Mouse (Mus musculus): ENCODE data around the gene Fam71f1. TPM values are rescaled to one million over a fixed set of nuclear protein-coding genes. Genes with fewer than 3 reads are reported as not detected.

The Fam71f1 gene
- total RNA-seq (2021) = not detected
- long read RNA-seq, experiment 1 = 0 reads
- long read RNA-seq, experiment 2 = 0 reads

- peak in 1 of 2 experiments; percentile 23 for DNase-seq (ENCODE audit: low spot score in 2 of 2)
Measured at GRCm38 (mm10) chr6:29318879-29319278, at the start of gene Fam71f1. Gene Fam71f1, plus strand, starts transcription at chr6:29319140.

DNA sequence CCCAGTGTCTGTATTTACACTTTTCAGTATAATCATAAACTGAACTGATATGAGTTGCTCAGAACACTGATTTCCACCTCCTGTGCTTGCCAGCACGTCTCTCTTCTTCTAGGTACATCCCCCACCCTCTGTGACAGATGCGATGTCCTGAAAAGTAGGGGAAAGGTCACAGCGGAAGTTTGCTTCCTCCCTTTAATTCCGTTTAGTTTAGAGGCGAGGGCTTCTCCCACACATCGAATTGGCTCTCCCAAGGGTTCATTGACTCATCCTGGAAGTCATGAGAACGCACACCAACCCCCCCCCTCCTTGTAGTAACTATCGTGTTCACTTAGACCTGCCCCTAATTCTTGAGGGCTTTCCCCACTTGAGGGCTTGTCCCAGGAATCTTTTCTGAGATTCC, 48.0 kb upstream of the Fam71f1 start:
- no peak for DNase-seq (ENCODE audit: low spot score in 2 of 2)

GRCm38 (mm10) chr6:29272312-29273072, 46.4 kb upstream of the Fam71f1 start, which contains the start of gene Hilpda:
Gene Hilpda, plus strand, starts transcription at chr6:29272488.
- DNase-seq (ENCODE audit: low spot score in 2 of 2) = peak; percentile 82 to 91

- no peak for DNase-seq (ENCODE audit: low spot score in 2 of 2)
Measured at GRCm38 (mm10) chr6:29276746-29277145, 42.2 kb upstream of the Fam71f1 start.

DNA sequence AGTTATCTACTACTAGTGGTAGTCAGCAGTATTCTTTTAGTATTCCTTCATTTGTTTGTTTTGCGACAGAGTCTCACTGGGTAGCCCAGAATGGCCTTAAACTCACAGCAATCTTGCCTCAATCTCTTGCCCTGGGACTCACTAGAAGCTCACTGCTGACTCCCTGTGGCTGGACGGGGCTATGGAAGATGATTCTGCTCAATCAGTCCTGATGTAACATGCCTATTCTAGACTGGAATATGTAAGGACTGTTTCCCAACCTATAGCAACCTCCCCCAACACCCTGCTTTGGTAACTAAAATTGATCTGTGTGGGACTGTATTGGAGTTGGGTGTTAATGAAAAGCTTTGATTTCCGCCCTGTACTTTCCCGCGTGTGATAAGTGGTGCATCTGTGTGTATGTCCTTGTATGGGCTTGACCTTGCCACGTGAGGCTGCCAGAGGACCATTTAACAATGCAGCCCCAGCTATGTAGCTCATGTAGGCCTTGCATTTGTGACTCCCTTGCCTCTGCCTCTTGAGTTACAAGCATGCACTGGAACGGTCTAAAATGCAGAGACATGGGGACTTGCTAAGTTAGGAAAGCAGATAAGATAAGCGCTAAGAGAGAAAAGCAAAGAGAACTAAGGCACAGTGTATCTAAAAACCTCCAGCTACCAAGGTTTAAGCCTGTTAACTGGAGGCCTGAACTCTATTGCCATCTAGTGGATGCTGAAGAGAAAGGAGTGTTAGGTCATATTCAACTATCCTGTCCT, 40.2 kb upstream of the Fam71f1 start:
- DNase-seq (ENCODE audit: low spot score in 2 of 2) = peak in 1 of 2 experiments; percentile 34

DNA sequence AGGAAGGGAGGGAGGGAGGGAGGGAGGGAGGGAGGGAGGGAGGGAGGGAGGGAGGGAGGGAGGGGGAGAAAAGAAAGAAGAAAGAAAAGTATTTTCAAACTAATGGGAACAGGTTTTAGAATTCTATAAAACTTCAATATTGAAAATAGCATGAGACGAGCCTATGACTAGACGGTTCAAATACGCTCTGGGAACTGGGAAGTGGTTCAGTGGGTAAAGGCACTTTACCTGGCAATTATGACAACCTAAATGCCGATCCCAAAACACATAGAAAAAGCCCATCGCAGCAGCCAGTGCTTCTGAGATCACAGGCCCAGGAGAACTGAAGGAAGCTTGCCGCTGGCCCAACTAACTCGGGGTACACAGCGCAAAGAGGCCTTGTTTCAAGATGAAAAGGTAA, 39.6 kb upstream of the Fam71f1 start, which contains the start of gene Fam71f2:
Gene Fam71f2, plus strand, starts transcription at position 301 of the 400 bp plus-strand sequence.
- no peak for DNase-seq (ENCODE audit: low spot score in 2 of 2)

DNA sequence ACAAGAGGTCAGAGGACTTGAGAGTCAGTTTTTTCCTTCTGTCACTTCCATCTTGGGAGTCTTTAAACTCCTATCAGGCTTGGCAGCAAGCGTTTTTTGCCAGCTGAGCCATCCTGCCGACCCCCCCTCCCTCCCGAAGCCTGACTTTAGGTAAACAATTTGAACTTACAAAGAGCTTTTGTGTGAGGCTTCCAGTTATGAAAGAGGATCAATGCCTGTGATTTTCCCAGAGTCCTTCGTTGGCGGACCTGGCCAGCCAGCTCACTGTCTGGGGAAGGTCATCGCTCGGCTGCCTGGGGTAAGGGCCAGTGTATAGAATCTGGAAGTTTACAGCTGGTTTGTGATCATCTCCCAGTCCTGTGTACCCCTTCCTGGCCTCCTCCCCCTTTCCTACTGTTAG, 38.3 kb upstream of the Fam71f1 start:
- no peak for DNase-seq (ENCODE audit: low spot score in 2 of 2)

- DNase-seq (ENCODE audit: low spot score in 2 of 2) = no peak
Measured at GRCm38 (mm10) chr6:29286870-29287269, 32.1 kb upstream of the Fam71f1 start.

DNA sequence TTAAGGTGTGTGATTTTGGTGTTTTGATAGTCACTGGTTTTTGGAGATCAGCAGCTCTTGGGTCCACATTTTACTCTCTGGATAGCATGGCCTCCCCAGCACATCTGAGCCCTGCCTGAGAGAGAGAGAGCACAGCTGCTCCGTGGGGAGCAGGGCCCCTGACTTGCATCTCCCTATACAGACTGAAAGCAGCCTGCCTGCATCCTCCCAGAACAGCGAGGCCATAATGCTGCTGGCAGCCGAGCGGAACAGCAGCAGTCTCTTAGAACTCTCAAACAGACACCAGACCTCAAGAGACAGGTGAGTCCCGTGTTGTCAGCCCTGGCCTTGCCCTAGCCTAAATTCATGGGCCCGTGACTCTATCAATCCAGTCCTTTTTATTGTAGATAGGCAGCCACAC, 31.5 kb upstream of the Fam71f1 start:
- no peak for DNase-seq (ENCODE audit: low spot score in 2 of 2)

GRCm38 (mm10) chr6:29287944-29288343, 31.0 kb upstream of the Fam71f1 start:
- no peak for DNase-seq (ENCODE audit: low spot score in 2 of 2)

DNA sequence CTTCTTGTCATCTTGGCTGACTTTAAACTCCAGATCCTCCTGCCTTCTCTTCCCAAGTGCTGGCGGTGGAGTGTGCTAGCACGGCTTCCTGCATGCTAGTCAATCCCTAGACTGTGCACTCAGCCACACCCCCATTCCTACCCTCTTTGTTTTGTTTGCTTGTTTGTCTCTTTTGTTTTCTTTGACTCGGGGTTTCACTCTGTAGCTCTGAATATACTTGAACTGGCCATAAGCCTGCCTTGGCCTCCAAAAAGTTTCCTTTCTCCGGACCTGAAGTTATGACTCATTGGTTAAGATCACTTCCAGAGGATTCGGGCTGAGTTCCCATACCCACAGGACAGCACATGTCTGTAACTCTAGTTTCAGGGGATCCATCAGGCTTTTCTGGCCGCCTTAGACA, 30.3 kb upstream of the Fam71f1 start:
- no peak for DNase-seq (ENCODE audit: low spot score in 2 of 2)

GRCm38 (mm10) chr6:29299112-29299511, 19.8 kb upstream of the Fam71f1 start:
- DNase-seq (ENCODE audit: low spot score in 2 of 2) = no peak

DNA sequence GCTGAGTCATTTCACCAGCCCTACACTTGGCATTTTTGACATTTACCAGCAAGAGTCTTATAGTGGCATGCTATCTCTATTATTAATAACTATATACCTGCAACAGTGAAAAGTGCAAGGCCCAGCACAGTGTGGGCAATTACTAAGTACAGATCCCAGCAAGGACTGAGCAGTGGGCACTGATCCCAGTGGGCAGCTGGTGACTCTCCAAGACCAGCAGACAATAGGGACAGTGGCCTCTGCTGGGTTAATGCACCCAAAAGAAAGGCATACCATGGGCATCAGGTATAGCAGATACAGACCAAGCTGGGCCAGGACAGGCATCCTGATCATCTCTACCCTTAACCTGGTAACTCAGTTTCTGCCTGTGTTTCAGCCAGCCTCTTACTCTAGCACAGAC, 15.7 kb upstream of the Fam71f1 start:
- DNase-seq (ENCODE audit: low spot score in 2 of 2) = no peak

DNA sequence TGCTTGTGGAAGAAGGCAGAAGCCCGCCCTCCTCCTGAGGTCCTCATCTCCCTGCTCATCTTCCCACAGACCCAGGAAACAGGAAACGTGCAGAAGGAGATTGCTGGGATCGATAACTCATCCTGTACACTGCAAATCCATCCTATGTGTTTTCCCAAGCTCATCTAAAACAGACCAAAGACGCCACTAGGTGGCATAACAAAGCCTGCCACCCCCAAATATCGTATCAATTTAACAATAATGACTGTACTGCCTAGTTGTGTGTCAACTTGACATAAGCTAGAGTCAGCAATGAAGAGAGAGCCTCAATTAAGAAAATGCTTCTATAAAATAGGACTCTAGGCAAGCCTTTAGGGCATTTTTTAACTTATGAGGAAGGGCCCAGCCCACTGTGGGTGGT, 15.2 kb upstream of the Fam71f1 start:
- DNase-seq (ENCODE audit: low spot score in 2 of 2) = no peak

- DNase-seq (ENCODE audit: low spot score in 2 of 2) = no peak
Measured at GRCm38 (mm10) chr6:29305462-29305861, 13.5 kb upstream of the Fam71f1 start.

GRCm38 (mm10) chr6:29308846-29309605, 9.9 kb upstream of the Fam71f1 start:
- DNase-seq (ENCODE audit: low spot score in 2 of 2) = no peak

DNA sequence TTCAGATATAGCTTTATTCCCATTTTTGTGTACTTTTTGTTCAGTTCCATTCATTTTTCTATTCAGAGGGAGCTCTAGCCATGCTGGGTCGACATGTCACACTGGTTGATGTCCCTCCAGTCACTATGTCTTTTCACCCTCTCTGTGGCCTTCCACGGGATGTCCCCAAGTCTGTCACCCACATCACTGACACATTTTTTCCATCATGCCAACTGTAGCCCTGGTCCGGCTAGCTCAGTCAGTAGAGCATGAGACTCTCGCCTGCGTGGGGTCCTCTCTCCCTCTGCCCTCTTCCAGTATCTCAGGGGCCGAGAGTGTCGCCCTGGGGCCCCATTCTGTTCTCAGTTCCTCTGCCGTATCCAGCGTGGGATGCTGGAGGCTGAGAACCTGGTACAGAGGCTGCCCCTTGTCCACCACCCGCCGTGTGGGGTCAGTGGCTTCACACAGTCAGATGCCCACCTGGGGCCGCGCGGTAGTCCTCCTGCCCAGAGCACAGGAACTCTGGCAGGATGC, 5.2 kb upstream of the Fam71f1 start:
- no peak for DNase-seq (ENCODE audit: low spot score in 2 of 2)

DNA sequence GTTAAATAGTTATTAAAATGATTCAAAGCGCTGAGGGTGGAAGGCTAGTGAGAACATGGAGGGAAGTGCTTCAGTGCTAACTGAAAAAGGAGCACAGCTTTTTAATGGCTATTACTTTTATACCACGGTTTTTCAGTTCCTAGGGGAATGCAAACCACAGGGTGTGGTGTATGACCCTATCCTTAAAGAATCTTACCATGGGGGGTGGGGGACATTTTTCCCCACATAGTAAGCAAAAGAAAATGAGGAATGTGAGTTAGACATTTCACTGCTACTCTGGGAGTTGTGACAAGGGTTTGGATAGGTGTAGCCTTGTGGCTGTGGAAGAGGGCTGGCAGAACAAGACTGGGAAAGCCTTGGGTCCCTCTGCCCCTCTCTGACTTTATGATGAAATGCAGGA, 1.7 kb upstream of the Fam71f1 start:
- no peak for DNase-seq (ENCODE audit: low spot score in 2 of 2)

DNA sequence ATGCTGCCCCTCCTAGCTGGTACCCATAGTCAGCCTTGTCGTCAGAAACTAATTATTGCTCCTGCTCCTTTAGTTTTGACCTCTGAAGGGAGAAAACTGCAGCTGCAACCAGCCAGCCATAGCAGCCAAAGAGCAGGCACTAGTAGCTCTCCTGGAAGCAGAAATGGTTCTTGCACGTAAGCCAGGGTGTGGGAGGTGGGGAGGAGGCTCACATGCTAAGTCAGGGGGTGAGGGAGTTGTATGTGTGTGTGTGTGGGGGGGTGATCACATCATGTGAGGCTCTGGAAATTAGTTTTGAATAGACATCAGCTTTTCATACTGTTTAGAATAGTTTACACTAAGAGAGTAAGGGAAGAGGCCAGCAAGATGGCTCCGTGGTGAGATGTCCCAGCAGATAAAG, 999 bp upstream of the Fam71f1 start:
- no peak for DNase-seq (ENCODE audit: low spot score in 2 of 2)

DNA sequence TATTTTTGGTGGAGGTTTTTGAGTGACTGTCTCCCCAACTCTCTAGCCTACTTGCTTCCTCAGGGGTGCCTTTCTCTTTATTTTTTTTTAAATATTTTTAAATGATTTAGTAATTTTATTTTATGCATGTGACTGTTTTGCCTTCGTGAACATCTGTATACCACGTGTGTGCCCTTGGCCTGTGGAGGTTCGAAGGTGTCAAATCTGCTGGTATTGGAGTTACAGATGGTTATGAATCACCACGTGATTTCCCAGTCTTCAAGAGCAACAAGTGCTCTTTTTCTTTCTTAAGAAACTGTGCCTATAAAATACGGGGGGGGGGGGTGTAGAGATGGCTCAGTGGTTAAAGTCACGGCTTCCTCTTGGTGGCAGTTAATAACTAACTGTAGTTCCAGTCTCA, 2.6 kb downstream of the Fam71f1 start:
- no peak for DNase-seq (ENCODE audit: low spot score in 2 of 2)

GRCm38 (mm10) chr6:29322147-29322546, 3.2 kb downstream of the Fam71f1 start:
- no peak for DNase-seq (ENCODE audit: low spot score in 2 of 2)
